Mouse (Mus musculus): ENCODE measurements around the gene Pkhd1. TPM values are rescaled to one million over a fixed set of nuclear protein-coding genes. Genes with fewer than 3 reads are reported as not detected.

The Pkhd1 gene
- polyA plus RNA-seq, 1 experiment from 2014 or later = 6.4 TPM

DNA sequence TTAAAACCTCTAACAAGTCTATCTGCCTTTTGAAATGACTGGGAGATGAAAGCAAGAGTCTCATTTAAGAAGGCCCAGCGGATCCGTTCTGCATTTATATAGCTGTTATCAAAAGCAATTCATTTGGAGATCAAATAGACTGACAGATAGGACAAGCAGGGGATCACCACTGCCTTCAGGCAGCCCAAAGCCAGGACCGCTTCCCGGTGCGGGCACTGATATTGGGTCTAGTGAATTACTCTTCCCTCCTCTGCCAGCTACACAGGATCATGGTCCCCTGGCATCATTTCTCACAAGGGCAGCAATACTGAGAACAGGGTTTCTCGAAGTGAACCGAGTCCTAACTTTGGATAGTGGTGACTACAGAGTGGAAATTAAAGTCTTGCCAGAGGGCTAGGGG lies 582.6 kb downstream of the Pkhd1 start:
- 75% methylated on average over 7 of the region's 7 CpGs for WGBS
- H3K9me3 ChIP-seq (replicated peaks) = no peaks in the 10 kb centered on the region
- no peak overlapping the region for H3K4me3 ChIP-seq (replicated peaks)
- H3K27me3 ChIP-seq = no peaks in the 10 kb centered on the region
- no peak for ATAC-seq (replicated peaks; ENCODE audit: low FRiP score)
- H3K36me3 ChIP-seq = no peaks in the 10 kb centered on the region
- no peak overlapping the region for H3K27ac ChIP-seq
- H3K9ac ChIP-seq = no peak overlapping the region
- no peak overlapping the region for H3K4me2 ChIP-seq
- H3K4me1 ChIP-seq = no peaks in the 10 kb centered on the region

DNA sequence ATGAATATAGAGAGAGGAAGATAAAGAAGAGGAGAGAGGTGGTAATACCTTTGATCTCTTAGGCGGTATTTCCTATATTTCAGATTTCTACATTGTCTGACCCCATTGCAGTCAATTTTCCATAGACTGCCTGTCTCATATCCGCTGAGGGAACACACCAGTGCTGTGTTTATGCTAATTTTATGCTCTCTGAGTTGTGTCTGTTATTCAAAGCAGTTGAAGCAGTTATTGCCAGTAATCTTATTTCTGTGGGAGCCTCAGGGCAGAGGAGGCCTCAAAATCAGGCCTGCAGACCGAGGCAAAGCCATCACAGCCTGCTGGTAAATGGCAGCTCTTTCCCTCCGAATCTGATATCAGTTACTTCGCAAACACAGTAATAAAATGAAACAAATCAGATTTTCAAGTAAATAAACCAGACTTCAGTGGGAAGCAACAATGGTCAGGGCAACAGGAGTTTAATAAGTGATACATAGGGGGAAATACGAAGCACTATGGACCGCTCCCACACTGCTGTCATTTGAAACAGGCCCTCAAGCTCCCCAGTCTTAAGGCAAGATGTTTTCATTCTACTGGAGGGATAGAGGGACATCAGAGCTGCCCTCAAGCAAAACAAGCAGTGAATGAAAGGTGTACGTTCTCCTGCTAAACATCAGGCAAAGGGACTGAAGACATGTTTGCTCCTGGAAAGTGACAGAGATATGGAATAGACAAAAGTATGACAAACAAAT lies 599.5 kb downstream of the Pkhd1 start:
- H3K4me1 ChIP-seq = no peaks in the 10 kb centered on the region
- H3K9me3 ChIP-seq (replicated peaks) = no peaks in the 10 kb centered on the region
- H3K9ac ChIP-seq = no peak overlapping the region
- ATAC-seq (replicated peaks; ENCODE audit: low FRiP score) = no peak
- H3K27ac ChIP-seq = no peak overlapping the region
- no peaks in the 10 kb centered on the region for H3K27me3 ChIP-seq
- no peak overlapping the region for H3K4me2 ChIP-seq
- no peaks in the 10 kb centered on the region for H3K36me3 ChIP-seq
- H3K4me3 ChIP-seq (replicated peaks) = no peak overlapping the region
- WGBS = 72% methylated on average over 8 of the region's 8 CpGs

DNA sequence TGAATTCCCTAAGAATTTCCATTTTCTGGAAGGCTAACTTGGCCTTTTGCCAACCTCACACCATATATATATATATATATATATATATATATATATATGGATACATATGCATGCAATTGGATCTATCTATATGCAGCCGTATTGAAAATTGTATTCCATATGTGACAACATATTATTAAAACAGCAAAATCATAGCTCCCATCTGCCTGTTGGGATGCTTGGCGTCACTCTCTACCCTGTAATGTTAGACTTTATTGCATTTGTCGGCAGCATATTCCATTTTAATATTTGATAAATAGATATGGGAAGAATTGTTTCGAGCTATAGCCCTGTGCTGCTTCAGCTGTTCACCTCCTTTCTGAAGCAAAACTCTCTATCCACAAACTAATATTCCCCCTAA lies 600.2 kb downstream of the Pkhd1 start:
- 89% methylated on average over 4 of the region's 4 CpGs for WGBS
- ATAC-seq (replicated peaks; ENCODE audit: low FRiP score) = no peak
- Histone ChIP-seq H3K9ac (no peak overlapping the region), H3K9me3 (replicated peaks) (no peaks in the 10 kb centered on the region), H3K4me3 (replicated peaks) (no peak overlapping the region), H3K4me1 (no peaks in the 10 kb centered on the region), H3K27me3 (no peaks in the 10 kb centered on the region), H3K36me3 (no peaks in the 10 kb centered on the region), H3K27ac (no peak overlapping the region), H3K4me2 (no peak overlapping the region)

Other genes with a start within 250 kb of the Pkhd1 start
- gene Il17a, start 112.8 kb upstream of the Pkhd1 start, polyA plus RNA-seq (2015; fragmentation: Nextera tagmentation; extraction: Ambion mirVana) = not detected in 2 replicates
- 0.30 TPM in 1 of 2 replicates, not detected in the other for gene Il17f, start 172.6 kb upstream of the Pkhd1 start, polyA plus RNA-seq (2015; fragmentation: Nextera tagmentation; extraction: Ambion mirVana)
- 175 and 184 TPM in 2 replicates for gene Mcm3, start 202.2 kb upstream of the Pkhd1 start, polyA plus RNA-seq (2015; fragmentation: Nextera tagmentation; extraction: Ambion mirVana)

All from kidney, embryonic 15.5 days (tissue).